Mouse (Mus musculus): ENCODE measurements at regions not wholly inside any gene's neighbourhood (a gene's known extent, or its start where the extent isn't known, plus 50 kb on each side); places are given as distances from the start of the nearest gene placed in this dataset.

DNA sequence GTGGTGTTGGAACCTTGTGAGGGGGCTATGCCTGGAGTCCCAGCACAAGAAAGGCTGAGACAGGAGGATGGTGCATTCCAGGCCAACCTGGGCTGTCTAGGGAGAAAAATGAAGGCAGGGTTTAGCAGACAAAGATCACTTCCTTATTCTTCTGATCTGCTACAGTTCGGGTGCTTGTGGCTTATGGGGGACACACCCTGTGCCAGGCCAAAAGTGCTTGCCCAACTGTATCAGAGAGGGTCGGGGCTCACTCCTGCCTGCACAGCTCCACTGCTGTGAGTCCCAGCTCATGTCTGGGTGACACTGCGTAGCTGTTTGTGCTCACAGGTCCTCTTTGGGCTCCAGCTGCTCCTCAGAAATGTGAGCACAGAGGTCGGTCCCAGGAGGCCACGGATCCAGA is 98.6 kb upstream of the Gm26897 start:
- no peak overlapping the region for H3K4me2 ChIP-seq (ENCODE audit: insufficient read depth, low read depth, poor library complexity, severe bottlenecking)
- no peaks in the 10 kb centered on the region for H3K36me3 ChIP-seq (replicated peaks in 1 of 2; ENCODE audit: control insufficient read depth in 1 of 2, insufficient read depth in 1 of 2, low read length in 1 of 2)
- H3K4me3 ChIP-seq (replicated peaks in 1 of 3; ENCODE audit: low read depth in 2 of 3, low read length in 2 of 3, poor library complexity in 1 of 3) = no peak overlapping the region
- TF ChIP-seq CHD1 (IDR thresholded peaks at IDR 0.05; ENCODE audit: low read depth, low read length) (no peak), ELF1 (IDR thresholded peaks at IDR 0.05; ENCODE audit: low read depth, low read length) (no peak), ZMIZ1 (IDR thresholded peaks at IDR 0.05; ENCODE audit: low read depth, low read length) (no peak), ZNF384 (IDR thresholded peaks at IDR 0.05; ENCODE audit: low read depth, low read length) (no peak), EP300 (IDR thresholded peaks at IDR 0.05; ENCODE audit: low read length) (no peak), USF1 (IDR thresholded peaks at IDR 0.05; ENCODE audit: low read depth, low read length) (no peak), ETS1 (conservative IDR thresholded peaks at IDR 0.05; ENCODE audit: low read depth, low read length) (no peak)
- peaks cover 94% of the 10 kb centered on the region for H3K9me3 ChIP-seq (replicated peaks; ENCODE audit: low read length)
- no peak overlapping the region for H3K9ac ChIP-seq (ENCODE audit: insufficient read depth, low read depth)
- H3K4me1 ChIP-seq (ENCODE audit: control insufficient read depth in 1 of 2, insufficient read depth in 2 of 2) = no peaks in the 10 kb centered on the region
- in situ Hi-C loops (cut with MboI; ENCODE audit: low pct_ligation_motif_present, low pct_unique_long_range_greater_than_20kb, low sequenced_read_pairs) (no loop called here), dilution Hi-C loops (cut with MboI; ENCODE audit: extremely low pct_ligation_motif_present, extremely low pct_unique_long_range_greater_than_20kb, low sequenced_read_pairs) (no loop called here)
- H3K79me2 ChIP-seq (replicated peaks; ENCODE audit: control insufficient read depth, extremely low read depth, insufficient read depth, poor library complexity, severe bottlenecking) = no peaks in the 10 kb centered on the region
- no peak for DNase-seq (ENCODE audit: extremely low read depth)
- H3K27me3 ChIP-seq (replicated peaks) = no peaks in the 10 kb centered on the region
- H3K27ac ChIP-seq (ENCODE audit: insufficient read depth, low read depth) = no peak overlapping the region

DNA sequence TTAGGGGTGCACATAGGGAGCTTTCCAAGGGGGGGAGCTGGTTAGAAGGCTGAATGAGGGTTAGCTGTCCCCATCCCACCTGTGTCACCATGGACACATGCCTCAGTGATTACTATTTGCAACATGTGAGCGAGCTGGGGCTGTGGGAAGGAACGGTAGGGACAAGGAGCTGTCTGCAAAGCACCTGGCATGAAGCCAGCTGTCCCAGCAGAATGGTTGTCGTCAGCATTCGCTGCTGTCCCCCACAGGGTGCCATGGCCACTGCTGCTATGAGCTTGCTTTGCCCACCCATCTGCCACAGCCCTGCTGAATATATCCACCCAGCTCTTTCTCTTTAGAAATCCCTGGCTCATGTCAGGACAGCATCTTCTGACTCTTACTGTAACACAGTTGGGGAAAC is 96.8 kb upstream of the Gm26897 start:
- in situ Hi-C loops (cut with MboI; ENCODE audit: low pct_ligation_motif_present, low pct_unique_long_range_greater_than_20kb, low sequenced_read_pairs) = no loop called here

DNA sequence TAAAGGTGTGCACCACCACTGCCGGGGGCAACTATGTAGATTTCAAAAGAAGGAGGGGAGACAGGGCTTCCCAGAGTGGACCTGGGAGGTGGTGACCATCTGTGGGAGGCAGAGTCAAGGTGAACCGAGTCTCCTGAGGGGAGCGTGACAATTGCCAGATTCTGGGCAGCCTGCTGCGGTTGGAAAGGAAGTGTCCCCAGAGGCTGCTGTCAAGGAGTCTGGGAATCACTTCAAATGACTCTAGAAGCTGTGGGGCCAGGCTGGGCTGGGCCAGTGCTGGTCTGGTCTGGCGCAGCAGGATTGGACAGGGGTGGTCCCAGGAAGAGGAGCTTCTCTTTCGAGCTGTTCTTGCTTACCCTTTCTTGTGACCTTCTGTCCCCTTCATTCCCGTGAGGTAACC is 95.4 kb upstream of the Gm26897 start:
- dilution Hi-C loops (cut with MboI; ENCODE audit: extremely low pct_ligation_motif_present, extremely low pct_unique_long_range_greater_than_20kb, low sequenced_read_pairs) = no loop called here
- no peak for TF ChIP-seq PAX5 (IDR thresholded peaks at IDR 0.05; ENCODE audit: low read length)
- Histone ChIP-seq H3K9ac (ENCODE audit: insufficient read depth, low read depth) (no peak overlapping the region), H3K4me1 (ENCODE audit: control insufficient read depth in 1 of 2, insufficient read depth in 2 of 2) (no peaks in the 10 kb centered on the region), H3K27me3 (replicated peaks) (no peaks in the 10 kb centered on the region), H3K4me3 (replicated peaks in 1 of 3; ENCODE audit: low read depth in 2 of 3, low read length in 2 of 3, poor library complexity in 1 of 3) (no peak overlapping the region), H3K4me2 (ENCODE audit: insufficient read depth, low read depth, poor library complexity, severe bottlenecking) (no peak overlapping the region), H3K79me2 (replicated peaks; ENCODE audit: control insufficient read depth, extremely low read depth, insufficient read depth, poor library complexity, severe bottlenecking) (no peaks in the 10 kb centered on the region), H3K9me3 (replicated peaks; ENCODE audit: low read length) (peaks cover 91% of the 10 kb centered on the region), H3K27ac (ENCODE audit: insufficient read depth, low read depth) (no peak overlapping the region), H3K36me3 (replicated peaks in 1 of 2; ENCODE audit: control insufficient read depth in 1 of 2, insufficient read depth in 1 of 2, low read length in 1 of 2) (no peaks in the 10 kb centered on the region)
- DNase-seq (ENCODE audit: extremely low read depth) = no peak
- in situ Hi-C loops (cut with MboI; ENCODE audit: low pct_ligation_motif_present, low pct_unique_long_range_greater_than_20kb, low sequenced_read_pairs) = no loop called here

More for the DNA sequence above, 96.8 kb upstream of the Gm26897 start:
- DNase-seq (ENCODE audit: extremely low read depth) = no peak
- Histone ChIP-seq H3K9ac (ENCODE audit: insufficient read depth, low read depth) (no peak overlapping the region), H3K27me3 (replicated peaks) (no peaks in the 10 kb centered on the region), H3K4me1 (ENCODE audit: control insufficient read depth in 1 of 2, insufficient read depth in 2 of 2) (no peaks in the 10 kb centered on the region), H3K9me3 (replicated peaks; ENCODE audit: low read length) (peaks cover 94% of the 10 kb centered on the region), H3K36me3 (replicated peaks in 1 of 2; ENCODE audit: control insufficient read depth in 1 of 2, insufficient read depth in 1 of 2, low read length in 1 of 2) (no peaks in the 10 kb centered on the region), H3K4me2 (ENCODE audit: insufficient read depth, low read depth, poor library complexity, severe bottlenecking) (no peak overlapping the region), H3K79me2 (replicated peaks; ENCODE audit: control insufficient read depth, extremely low read depth, insufficient read depth, poor library complexity, severe bottlenecking) (no peaks in the 10 kb centered on the region), H3K27ac (ENCODE audit: insufficient read depth, low read depth) (no peak overlapping the region), H3K4me3 (replicated peaks in 1 of 3; ENCODE audit: low read depth in 2 of 3, low read length in 2 of 3, poor library complexity in 1 of 3) (no peak overlapping the region)
- dilution Hi-C loops (cut with MboI; ENCODE audit: extremely low pct_ligation_motif_present, extremely low pct_unique_long_range_greater_than_20kb, low sequenced_read_pairs) = no loop called here
- TF ChIP-seq TCF12 (IDR thresholded peaks at IDR 0.05; ENCODE audit: low read depth, low read length) (no peak), UBTF (IDR thresholded peaks at IDR 0.05; ENCODE audit: low read depth, low read length) (no peak), EP300 (IDR thresholded peaks at IDR 0.05; ENCODE audit: low read length) (no peak), PAX5 (IDR thresholded peaks at IDR 0.05; ENCODE audit: low read length) (no peak), RCOR1 (conservative IDR thresholded peaks at IDR 0.05; ENCODE audit: low read depth, low read length) (no peak), TBP (conservative IDR thresholded peaks at IDR 0.05; ENCODE audit: low read depth, low read length) (no peak), MXI1 (IDR thresholded peaks at IDR 0.05; ENCODE audit: low read depth, low read length) (no peak), GABPA (IDR thresholded peaks at IDR 0.05; ENCODE audit: insufficient replicate concordance, low read depth, low read length) (no peak), MAX (IDR thresholded peaks at IDR 0.05; ENCODE audit: low read length) (no peak), POLR2A (IDR thresholded peaks at IDR 0.05; ENCODE audit: low read depth, low read length) (no peak), HCFC1 (IDR thresholded peaks at IDR 0.05; ENCODE audit: low read depth, low read length) (no peak), ZC3H11A (IDR thresholded peaks at IDR 0.05; ENCODE audit: low read depth, low read length) (no peak)

Data from CH12.LX (cell line).